Mouse (Mus musculus) midbrain, embryonic 16.5 days (tissue): ENCODE results near the gene Gpr157. TPM values are rescaled to one million over a fixed set of nuclear protein-coding genes. Genes with fewer than 3 reads are reported as not detected.

Experiments used
- ATAC-seq: fragments of 200-750 bp; cut with Nextera tagmentation; 2 replicates; pipeline ENCODE4 v1.8.0; 2017; ENCODE audit warnings: moderate TSS enrichment
- H3K27ac ChIP-seq: fragments of 300-500 bp; sonication (generic); 2 replicates; pipeline ENCODE4 v1.5.1; 2014; ENCODE audit warnings: mild to moderate bottlenecking, low read length, mixed read lengths
- H3K27me3 ChIP-seq: fragments of 300-500 bp; sonication (generic); 2 replicates; pipeline ENCODE4 v1.6.1; 2014; ENCODE audit warnings: low read depth, low read length, mixed read lengths; ENCODE audit not compliant: control insufficient read depth, insufficient read depth
- H3K36me3 ChIP-seq: fragments of 300-500 bp; sonication (generic); 2 replicates; pipeline ENCODE4 v1.6.1; 2014; ENCODE audit warnings: mild to moderate bottlenecking, low read length, moderate library complexity, mixed read lengths; ENCODE audit not compliant: control insufficient read depth, insufficient read depth
- H3K4me1 ChIP-seq: fragments of 300-500 bp; sonication (generic); 2 replicates; pipeline ENCODE4 v1.6.1; 2014; ENCODE audit warnings: mild to moderate bottlenecking, low read length, mixed read lengths; ENCODE audit not compliant: control insufficient read depth, insufficient read depth
- H3K4me2 ChIP-seq: fragments of 300-500 bp; sonication (generic); 2 replicates; pipeline ENCODE4 v1.6.1; 2014; ENCODE audit warnings: mild to moderate bottlenecking, low read length, mixed read lengths
- H3K4me3 ChIP-seq: fragments of 300-500 bp; sonication (generic); 2 replicates; pipeline ENCODE4 v1.5.1; 2014; ENCODE audit warnings: low read depth, mild to moderate bottlenecking, low read length, moderate library complexity, mixed read lengths
- H3K9ac ChIP-seq: fragments of 300-500 bp; sonication (generic); 2 replicates; pipeline ENCODE4 v1.6.1; 2014; ENCODE audit warnings: low read depth, low read length, mixed read lengths
- H3K9me3 ChIP-seq: fragments of 300-500 bp; sonication (generic); replicated peaks from 2 replicates; pipeline ENCODE4 v1.6.1; 2014; ENCODE audit warnings: mild to moderate bottlenecking, low read length, mixed read lengths; ENCODE audit not compliant: control insufficient read depth, poor library complexity, severe bottlenecking
- WGBS: fragments of 180-500 bp; shearing (Covaris S2); extraction: QIAGEN DNeasy Blood & Tissue Kit; methylation state at CpG from one replicate; pipeline ENCODE4 v1.1.7; 2014; 5-methylcytosine and 5-hydroxymethylcytosine counted together
- polyA plus RNA-seq: library from polyadenylated mRNA; unstranded; fragments of >200 nt; fragmentation: Nextera tagmentation; extraction: Ambion mirVana; gene quantifications from 2 replicates; pipeline ENCODE4 v1.2.1, GENCODE M21; 2015

Gpr157 gene
- polyA plus RNA-seq, 1 experiment from 2014 or later = 0.26 TPM

- no peaks in the 10 kb centered on the region for H3K9me3 ChIP-seq
- no peak overlapping the region for H3K9ac ChIP-seq
- no peak overlapping the region for H3K4me3 ChIP-seq
- H3K27ac ChIP-seq = no peak overlapping the region
- no peaks in the 10 kb centered on the region for H3K4me1 ChIP-seq
- WGBS = 26% methylated on average over 12 of the region's 12 CpGs
- ATAC-seq = no peak
- peaks cover 21% of the 10 kb centered on the region for H3K27me3 ChIP-seq
- no peak overlapping the region for H3K4me2 ChIP-seq
- no peaks in the 10 kb centered on the region for H3K36me3 ChIP-seq
Observed at GRCm38 (mm10) chr4:150093560-150094462, 6.6 kb downstream of the Gpr157 start.

- H3K4me3 ChIP-seq = no peak overlapping the region
- no peak overlapping the region for H3K9ac ChIP-seq
- WGBS = 20% methylated on average over 5 of the region's 5 CpGs
- no peaks in the 10 kb centered on the region for H3K36me3 ChIP-seq
- no peak overlapping the region for H3K4me2 ChIP-seq
- H3K9me3 ChIP-seq = no peaks in the 10 kb centered on the region
- no peak overlapping the region for H3K27ac ChIP-seq
- peaks cover 17% of the 10 kb centered on the region for H3K27me3 ChIP-seq
- no peaks in the 10 kb centered on the region for H3K4me1 ChIP-seq
- ATAC-seq = no peak
Observed at GRCm38 (mm10) chr4:150094463-150094789, 7.3 kb downstream of the Gpr157 start.

- H3K27me3 ChIP-seq = peaks cover 13% of the 10 kb centered on the region
- no peak overlapping the region for H3K4me2 ChIP-seq
- ATAC-seq = no peak
- H3K4me1 ChIP-seq = no peaks in the 10 kb centered on the region
- 85% methylated on average over 7 of the region's 7 CpGs for WGBS
- H3K4me3 ChIP-seq = no peak overlapping the region
- H3K36me3 ChIP-seq = no peaks in the 10 kb centered on the region
- no peak overlapping the region for H3K9ac ChIP-seq
- no peak overlapping the region for H3K27ac ChIP-seq
- no peaks in the 10 kb centered on the region for H3K9me3 ChIP-seq
Observed at GRCm38 (mm10) chr4:150096309-150096708, 9.1 kb downstream of the Gpr157 start.

- Histone ChIP-seq H3K4me1 (no peaks in the 10 kb centered on the region), H3K4me2 (no peak overlapping the region), H3K27me3 (peaks cover 6% of the 10 kb centered on the region), H3K9ac (no peak overlapping the region), H3K27ac (no peak overlapping the region), H3K9me3 (no peaks in the 10 kb centered on the region), H3K4me3 (no peak overlapping the region), H3K36me3 (no peaks in the 10 kb centered on the region)
- ATAC-seq = no peak
- WGBS = 93% methylated on average over 4 of the region's 4 CpGs
Observed at GRCm38 (mm10) chr4:150097847-150098246, 10.7 kb downstream of the Gpr157 start.

GRCm38 (mm10) chr4:150098880-150099279, 11.7 kb downstream of the Gpr157 start:
- no peak overlapping the region for H3K4me3 ChIP-seq
- peak; percentile 58; the same call in 1 of the 2 replicates for ATAC-seq
- H3K9me3 ChIP-seq = no peaks in the 10 kb centered on the region
- H3K9ac ChIP-seq = no peak overlapping the region
- H3K27ac ChIP-seq = no peak overlapping the region
- H3K27me3 ChIP-seq = peaks cover 6% of the 10 kb centered on the region
- WGBS = 18% methylated on average over 10 of the region's 10 CpGs
- H3K4me2 ChIP-seq = no peak overlapping the region
- H3K36me3 ChIP-seq = no peaks in the 10 kb centered on the region
- no peaks in the 10 kb centered on the region for H3K4me1 ChIP-seq

- H3K4me1 ChIP-seq = no peaks in the 10 kb centered on the region
- no peak overlapping the region for H3K4me2 ChIP-seq
- H3K27me3 ChIP-seq = peaks cover 6% of the 10 kb centered on the region
- H3K36me3 ChIP-seq = no peaks in the 10 kb centered on the region
- H3K4me3 ChIP-seq = no peak overlapping the region
- no peaks in the 10 kb centered on the region for H3K9me3 ChIP-seq
- H3K27ac ChIP-seq = no peak overlapping the region
- ATAC-seq = no peak
- no peak overlapping the region for H3K9ac ChIP-seq
- WGBS = 89% methylated on average over 7 of the region's 7 CpGs
Observed at GRCm38 (mm10) chr4:150102822-150103221, 15.7 kb downstream of the Gpr157 start.

GRCm38 (mm10) chr4:150105671-150106070, 18.5 kb downstream of the Gpr157 start:
- Histone ChIP-seq H3K9ac (no peak overlapping the region), H3K36me3 (no peaks in the 10 kb centered on the region), H3K27me3 (no peaks in the 10 kb centered on the region; the same call in 1 of the 2 replicates), H3K27ac (no peak overlapping the region), H3K9me3 (no peaks in the 10 kb centered on the region), H3K4me1 (no peaks in the 10 kb centered on the region), H3K4me2 (no peak overlapping the region), H3K4me3 (no peak overlapping the region)
- 66% methylated on average over 7 of the region's 7 CpGs for WGBS
- no peak for ATAC-seq

GRCm38 (mm10) chr4:150106637-150107036, 19.5 kb downstream of the Gpr157 start:
- no peaks in the 10 kb centered on the region for H3K9me3 ChIP-seq
- no peak for ATAC-seq
- H3K9ac ChIP-seq = no peak overlapping the region
- H3K27ac ChIP-seq = no peak overlapping the region
- no peak overlapping the region for H3K4me2 ChIP-seq
- no peaks in the 10 kb centered on the region for H3K36me3 ChIP-seq
- H3K4me1 ChIP-seq = no peaks in the 10 kb centered on the region
- no peaks in the 10 kb centered on the region for H3K27me3 ChIP-seq
- no peak overlapping the region for H3K4me3 ChIP-seq
- 78% methylated on average over 5 of the region's 5 CpGs for WGBS

- Histone ChIP-seq H3K27ac (no peak overlapping the region), H3K9ac (no peak overlapping the region), H3K4me2 (no peak overlapping the region), H3K36me3 (no peaks in the 10 kb centered on the region), H3K9me3 (no peaks in the 10 kb centered on the region), H3K27me3 (no peaks in the 10 kb centered on the region), H3K4me3 (no peak overlapping the region), H3K4me1 (no peaks in the 10 kb centered on the region)
- no peak for ATAC-seq
- WGBS = 59% methylated on average over 3 of the region's 3 CpGs
Observed at GRCm38 (mm10) chr4:150109636-150110035, 22.5 kb downstream of the Gpr157 start.
